Mouse (Mus musculus) stomach, postnatal 0 days (tissue): Measurements from ENCODE around the gene Ahr.

ENCODE experiments used
- CTCF ChIP-seq: IDR thresholded peaks from 2 replicates; pipeline ENCODE4 v1.5.1; 2016; ENCODE audit warnings: antibody characterized with exemption, low read depth, mild to moderate bottlenecking, moderate library complexity
- EP300 ChIP-seq: optimal IDR thresholded peaks from 2 replicates; pipeline ENCODE3; 2016; ENCODE audit warnings: antibody characterized with exemption

GRCm38 (mm10) chr12:35576107-35576506 is 41.3 kb upstream of the Ahr start:
- TF ChIP-seq CTCF (no peak), EP300 (no peak)
